Mouse (Mus musculus) lung, postnatal 0 days (tissue): Measurements from ENCODE around the gene Fmnl1.

Experiments used
- CTCF ChIP-seq: IDR thresholded peaks from 2 replicates; pipeline ENCODE4 v1.5.1; 2016; ENCODE audit warnings: antibody characterized with exemption, mild to moderate bottlenecking
- EP300 ChIP-seq: IDR thresholded peaks from 2 replicates; pipeline ENCODE4 v1.6.1; 2016; ENCODE audit warnings: antibody characterized with exemption, mild to moderate bottlenecking, control low read depth

- TF ChIP-seq CTCF (no peak), EP300 (no peak)
Measured at GRCm38 (mm10) chr11:103173041-103173770, 2.3 kb downstream of the Fmnl1 start.
